Comparison of ENCODE assay signal across 8 mouse cellular contexts in genomic region chr11:113682897-113683626, GRCm38 (mm10). TPM values are rescaled to one million over a fixed set of nuclear protein-coding genes. Genes with fewer than 3 reads are reported as not detected.
DNase-seq lines count a peak whose midpoint lies in the region; ATAC-seq and TF ChIP-seq lines count a peak whose summit lies in the region.

No protein-coding gene starts in this region.

- peak; percentile 65 for DNase-seq in CH12.LX (ENCODE audit: extremely low read depth)
- peak; percentile 88 for DNase-seq in adrenal gland, postnatal 14 days
- DNase-seq in kidney, postnatal 14 days, result peak; percentile 75
- DNase-seq in lung, postnatal 4 days, result peak; percentile 71 to 80
- DNase-seq in retina, postnatal 7 days (ENCODE audit: low read depth, low spot score), result peak; percentile 51
- DNase-seq in urinary bladder, postnatal 25 days (ENCODE audit: low spot score), result peak; percentile 28

- no peak for TF ChIP-seq CTCF in CH12.LX (conservative IDR thresholded peaks at IDR 0.05 in 1 of 2, IDR thresholded peaks at IDR 0.05 in 1 of 2; ENCODE audit: low read depth in 2 of 2, low read length in 2 of 2)

- 1% methylated on average over 38 of the region's 38 CpGs for WGBS in heart, embryonic 16.5 days

- no peak for TF ChIP-seq RAD21 in CH12.LX (IDR thresholded peaks at IDR 0.05; ENCODE audit: low read depth, low read length)

- H3K4me1 ChIP-seq in CH12.LX (ENCODE audit: control insufficient read depth in 1 of 2, insufficient read depth in 2 of 2), result peaks cover 12 to 60% of the 10 kb centered on the region in 2 experiments
- peaks cover 43% of the 10 kb centered on the region for H3K4me1 ChIP-seq in heart, embryonic 16.5 days (ENCODE audit: control insufficient read depth, insufficient read depth, low read length)

- peak overlapping the region; percentile 81 for H3K27ac ChIP-seq in CH12.LX (ENCODE audit: insufficient read depth, low read depth)
- H3K27ac ChIP-seq in heart, embryonic 16.5 days (ENCODE audit: low read length), result peak overlapping the region; percentile 94

- peaks cover 84% of the 10 kb centered on the region for H3K79me2 ChIP-seq in CH12.LX (replicated peaks; ENCODE audit: control insufficient read depth, extremely low read depth, insufficient read depth, poor library complexity, severe bottlenecking)

- peak overlapping the region; percentile 84 to 95 (median 90) for H3K4me3 ChIP-seq in CH12.LX (replicated peaks in 1 of 3; ENCODE audit: low read depth in 2 of 3, low read length in 2 of 3, poor library complexity in 1 of 3)
- peak overlapping the region; percentile 74 for H3K4me3 ChIP-seq in heart, embryonic 16.5 days (ENCODE audit: low read length)

- in situ Hi-C loops in CH12.LX (cut with MboI; ENCODE audit: low pct_ligation_motif_present, low pct_unique_long_range_greater_than_20kb, low sequenced_read_pairs), result no loop called here

- H3K9ac ChIP-seq in CH12.LX (ENCODE audit: insufficient read depth, low read depth), result peak overlapping the region; percentile 95
- H3K9ac ChIP-seq in heart, embryonic 16.5 days (ENCODE audit: low read length), result peak overlapping the region; percentile 85

- no peaks in the 10 kb centered on the region for H3K9me3 ChIP-seq in CH12.LX (replicated peaks; ENCODE audit: low read length)
- H3K9me3 ChIP-seq in heart, embryonic 16.5 days (replicated peaks; ENCODE audit: control insufficient read depth, low read length), result no peaks in the 10 kb centered on the region

- peak overlapping the region; percentile 96 for H3K4me2 ChIP-seq in CH12.LX (ENCODE audit: insufficient read depth, low read depth, poor library complexity, severe bottlenecking)
- H3K4me2 ChIP-seq in heart, embryonic 16.5 days (ENCODE audit: low read depth, low read length), result peak overlapping the region; percentile 76

- H3K27me3 ChIP-seq in CH12.LX (replicated peaks), result no peaks in the 10 kb centered on the region
- H3K27me3 ChIP-seq in heart, embryonic 16.5 days (ENCODE audit: control insufficient read depth, insufficient read depth, low read length), result no peaks in the 10 kb centered on the region

- peak; percentile 51 for ATAC-seq in erythroblast, adult 5-6 weeks (replicated peaks; ENCODE audit: low FRiP score, poor library complexity, severe bottlenecking)
- ATAC-seq in heart, embryonic 16.5 days (replicated peaks; ENCODE audit: extremely low read depth, insufficient read depth, low FRiP score), result peak; percentile 33

- dilution Hi-C loops in CH12.LX (cut with MboI; ENCODE audit: extremely low pct_ligation_motif_present, extremely low pct_unique_long_range_greater_than_20kb, low sequenced_read_pairs), result no loop called here

- no peak for TF ChIP-seq POLR2A in CH12.LX (IDR thresholded peaks at IDR 0.05; ENCODE audit: low read depth, low read length)

- no peak for TF ChIP-seq EP300 in CH12.LX (IDR thresholded peaks at IDR 0.05; ENCODE audit: low read length)

- peaks cover 5 to 36% of the 10 kb centered on the region in 2 experiments for H3K36me3 ChIP-seq in CH12.LX (replicated peaks in 1 of 2; ENCODE audit: control insufficient read depth in 1 of 2, insufficient read depth in 1 of 2, low read length in 1 of 2)
- peaks cover 3% of the 10 kb centered on the region for H3K36me3 ChIP-seq in heart, embryonic 16.5 days (ENCODE audit: control insufficient read depth, insufficient read depth)

TF ChIP-seq in CH12.LX, 34 proteins besides CTCF, POLR2A, EP300 and RAD21:
- no peak for TF ChIP-seq MAX (IDR thresholded peaks at IDR 0.05; ENCODE audit: low read length)
- TF ChIP-seq CHD1 (IDR thresholded peaks at IDR 0.05; ENCODE audit: low read depth, low read length), result peak; percentile 60; the same call in 1 of the 2 replicates
- TF ChIP-seq ZMIZ1 (IDR thresholded peaks at IDR 0.05; ENCODE audit: low read depth, low read length), result 0 out of 2 replicates have a peak, but pooled peaks have one; percentile 10
- no peak for TF ChIP-seq E2F4 (IDR thresholded peaks at IDR 0.05; ENCODE audit: insufficient replicate concordance, low read depth, low read length)
- no peak for TF ChIP-seq USF1 (IDR thresholded peaks at IDR 0.05; ENCODE audit: low read depth, low read length)
- TF ChIP-seq UBTF (IDR thresholded peaks at IDR 0.05; ENCODE audit: low read depth, low read length), result peak; percentile 26; the same call in 1 of the 2 replicates
- TF ChIP-seq POLR2AphosphoS2 (IDR thresholded peaks at IDR 0.05; ENCODE audit: low read depth, low read length), result no peak
- no peak for TF ChIP-seq JUND (conservative IDR thresholded peaks at IDR 0.05; ENCODE audit: low read depth, low read length)
- TF ChIP-seq NRF1 (IDR thresholded peaks at IDR 0.05; ENCODE audit: low read depth, low read length), result no peak
- TF ChIP-seq ZC3H11A (IDR thresholded peaks at IDR 0.05; ENCODE audit: low read depth, low read length), result no peak
- TF ChIP-seq ELF1 (IDR thresholded peaks at IDR 0.05; ENCODE audit: low read depth, low read length), result no peak
- 0 out of 2 replicates have a peak, but pooled peaks have one; percentile 1 for TF ChIP-seq MEF2A (IDR thresholded peaks at IDR 0.05; ENCODE audit: borderline replicate concordance, low read depth, low read length)
- TF ChIP-seq MYC (IDR thresholded peaks at IDR 0.05; ENCODE audit: low read depth, low read length), result peak; percentile 46; the same call in 1 of the 2 replicates
- TF ChIP-seq PAX5 (IDR thresholded peaks at IDR 0.05; ENCODE audit: low read length), result no peak
- TF ChIP-seq SIN3A (IDR thresholded peaks at IDR 0.05; ENCODE audit: low read length), result peak; percentile 56; the same call in 1 of the 2 replicates
- TF ChIP-seq MXI1 (IDR thresholded peaks at IDR 0.05; ENCODE audit: low read depth, low read length), result peak; percentile 31
- TF ChIP-seq MAZ (IDR thresholded peaks at IDR 0.05; ENCODE audit: low read depth, low read length), result no peak
- no peak; the same call in 1 of the 2 replicates for TF ChIP-seq NELFE (IDR thresholded peaks at IDR 0.05; ENCODE audit: low read depth, low read length)
- no peak for TF ChIP-seq SMC3 (IDR thresholded peaks at IDR 0.05; ENCODE audit: low read depth, low read length)

RNA-seq across cellular contexts. Expression of gene Fam104a, which starts 0.9 kb away (rescaled TPM):
- total RNA-seq in CH12.LX (2012; rRNA removed) (34.9 and 35.3 TPM in 2 replicates), CH12.LX (2014; rRNA removed) (11.6 and 14.6 TPM in 2 replicates)
- 55.0 and 57.0 TPM in 2 replicates for polyA plus RNA-seq in CH12.LX (2012; ENCODE audit: insufficient read length, low read depth)
- total RNA-seq in adrenal gland, postnatal 14 days (2021), result 25.7 and 28.5 TPM in 2 replicates
- total RNA-seq in erythroblast, adult 5-6 weeks (2015; ENCODE audit: low replicate concordance), result 20.0 and 21.7 TPM in 2 replicates
- total RNA-seq in erythroblast, adult 5-6 weeks (2017; ENCODE audit: low replicate concordance), result 23.3 and 37.5 TPM in 2 replicates
- polyA plus RNA-seq in heart, embryonic 16.5 days (2015; fragmentation: Nextera tagmentation; extraction: Ambion mirVana), result 39.6 and 41.1 TPM in 2 replicates

RNA-seq across cellular contexts. Expression of gene D11Wsu47e, which starts 1.1 kb away (rescaled TPM):
- total RNA-seq in CH12.LX (2012; rRNA removed) (25.1 and 30.1 TPM in 2 replicates), CH12.LX (2014; rRNA removed) (25.6 and 29.6 TPM in 2 replicates)
- 24.7 and 26.2 TPM in 2 replicates for polyA plus RNA-seq in CH12.LX (2012; ENCODE audit: insufficient read length, low read depth)
- 15.9 and 18.2 TPM in 2 replicates for total RNA-seq in adrenal gland, postnatal 14 days (2021)
- 1.3 and 8.1 TPM in 2 replicates for total RNA-seq in erythroblast, adult 5-6 weeks (2015; ENCODE audit: low replicate concordance)
- total RNA-seq in erythroblast, adult 5-6 weeks (2017; ENCODE audit: low replicate concordance), result 11.2 and 11.7 TPM in 2 replicates
- 14.8 and 16.8 TPM in 2 replicates for polyA plus RNA-seq in heart, embryonic 16.5 days (2015; fragmentation: Nextera tagmentation; extraction: Ambion mirVana)

RNA-seq across cellular contexts. Expression of gene Cpsf4l, which starts 26.8 kb away (rescaled TPM):
- total RNA-seq in CH12.LX (2012; rRNA removed) (0.13 TPM in 1 of 2 replicates, not detected in the other), CH12.LX (2014; rRNA removed) (not detected in 2 replicates)
- 0.43 and 0.53 TPM in 2 replicates for polyA plus RNA-seq in CH12.LX (2012; ENCODE audit: insufficient read length, low read depth)
- 1.5 and 2.5 TPM in 2 replicates for total RNA-seq in adrenal gland, postnatal 14 days (2021)
- total RNA-seq in erythroblast, adult 5-6 weeks (2015; ENCODE audit: low replicate concordance), result not detected in 2 replicates
- total RNA-seq in erythroblast, adult 5-6 weeks (2017; ENCODE audit: low replicate concordance), result not detected in 2 replicates
- polyA plus RNA-seq in heart, embryonic 16.5 days (2015; fragmentation: Nextera tagmentation; extraction: Ambion mirVana), result 4.6 and 13.3 TPM in 2 replicates

RNA-seq across cellular contexts. Expression of gene Slc39a11, which starts 33.2 kb away (rescaled TPM):
- 52.2 and 54.4 TPM in 2 replicates for total RNA-seq in CH12.LX (2012; rRNA removed)
- 43.2 and 44.9 TPM in 2 replicates for total RNA-seq in CH12.LX (2014; rRNA removed)
- 51.0 and 53.1 TPM in 2 replicates for polyA plus RNA-seq in CH12.LX (2012; ENCODE audit: insufficient read length, low read depth)
- 13.7 and 17.5 TPM in 2 replicates for total RNA-seq in adrenal gland, postnatal 14 days (2021)
- 6.3 and 13.6 TPM in 2 replicates for total RNA-seq in erythroblast, adult 5-6 weeks (2015; ENCODE audit: low replicate concordance)
- 5.7 and 7.5 TPM in 2 replicates for total RNA-seq in erythroblast, adult 5-6 weeks (2017; ENCODE audit: low replicate concordance)
- 11.9 and 16.2 TPM in 2 replicates for polyA plus RNA-seq in heart, embryonic 16.5 days (2015; fragmentation: Nextera tagmentation; extraction: Ambion mirVana)

RNA-seq across cellular contexts. Expression of gene Cog1, which starts 34.1 kb away (rescaled TPM):
- total RNA-seq in CH12.LX (2012; rRNA removed), result 28.2 and 28.6 TPM in 2 replicates
- total RNA-seq in CH12.LX (2014; rRNA removed), result 15.4 and 15.8 TPM in 2 replicates
- polyA plus RNA-seq in CH12.LX (2012; ENCODE audit: insufficient read length, low read depth), result 31.5 and 38.6 TPM in 2 replicates
- 30.8 and 31.9 TPM in 2 replicates for total RNA-seq in adrenal gland, postnatal 14 days (2021)
- 14.2 and 18.3 TPM in 2 replicates for total RNA-seq in erythroblast, adult 5-6 weeks (2015; ENCODE audit: low replicate concordance)
- 11.7 and 12.7 TPM in 2 replicates for total RNA-seq in erythroblast, adult 5-6 weeks (2017; ENCODE audit: low replicate concordance)
- polyA plus RNA-seq in heart, embryonic 16.5 days (2015; fragmentation: Nextera tagmentation; extraction: Ambion mirVana), result 15.5 and 18.6 TPM in 2 replicates

Comparison
In these comparisons a context has a peak if more than half of its experiments do, and no peak if none do; other contexts are left out.
1. Peak in every context shown above with its lines: DNase-seq, ATAC-seq, H3K4me3 ChIP-seq and H3K27ac ChIP-seq.
2. DNase-seq: peak in every context shown above with its lines; median percentile 88 in adrenal gland, postnatal 14 days; 76 in lung, postnatal 4 days; 75 in kidney, postnatal 14 days; 65 in CH12.LX; 51 in retina, postnatal 7 days; 28 in urinary bladder, postnatal 25 days.